In the genomic region with DNA sequence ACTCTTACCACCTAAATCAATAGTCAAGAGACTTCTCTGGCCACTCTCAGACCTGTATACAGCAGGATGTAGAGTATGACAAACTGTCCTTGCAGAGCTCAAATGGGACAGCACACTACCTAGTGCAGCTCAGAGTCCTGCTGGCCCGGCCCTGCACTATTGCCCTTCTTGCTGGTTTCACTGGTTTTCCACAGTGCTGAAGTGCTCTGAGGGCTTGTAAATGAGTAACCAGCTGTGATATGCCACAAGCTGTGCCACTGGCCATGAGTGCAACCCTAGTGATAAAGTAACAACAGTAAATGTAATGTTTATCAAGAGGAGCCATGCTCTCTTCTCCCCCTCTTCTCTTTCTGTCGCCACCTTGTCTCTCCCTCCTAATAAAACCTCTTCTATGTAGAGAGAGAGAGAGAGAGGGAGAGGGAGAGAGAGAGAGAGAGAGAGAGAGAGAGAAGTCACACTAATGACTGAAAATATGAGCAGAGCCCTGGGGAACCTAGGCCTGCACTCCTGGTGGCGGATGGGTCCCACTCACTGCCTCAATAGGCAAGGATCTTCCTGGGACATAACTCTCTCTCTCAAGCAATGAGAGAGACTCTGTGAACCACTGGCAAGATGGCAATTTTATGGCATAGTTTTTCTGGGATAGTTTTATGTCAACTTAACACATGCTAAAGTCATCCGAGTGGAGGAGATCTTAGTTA, we compare ENCODE assay signal across 10 mouse cellular contexts. TPM values are rescaled to one million over a fixed set of nuclear protein-coding genes. Genes with fewer than 3 reads are reported as not detected.
DNase-seq lines count a peak whose midpoint lies in the region; ATAC-seq and TF ChIP-seq lines count a peak whose summit lies in the region.
"Had no signal": no experiment of that assay in that cellular context is flagged by ENCODE, and none has a peak within 500 bp of the region (broad histone marks: within the 10 kb centered on the region; RNA-seq: fewer than 3 reads in every experiment).

No protein-coding gene starts in this region.

- H3K9ac ChIP-seq in lung, embryonic 16.5 days (ENCODE audit: low read length) = no peak overlapping the region
- no peak overlapping the region for H3K9ac ChIP-seq in liver, embryonic 15.5 days
- H3K9ac ChIP-seq in forebrain, postnatal 0 days = no peak overlapping the region
- H3K9ac ChIP-seq: limb, embryonic 12.5 days had no signal

- no peak overlapping the region for H3K4me2 ChIP-seq in lung, embryonic 16.5 days (ENCODE audit: low read depth, low read length)
- H3K4me2 ChIP-seq in liver, embryonic 15.5 days = no peak overlapping the region
- H3K4me2 ChIP-seq in forebrain, postnatal 0 days (ENCODE audit: low read depth) = no peak overlapping the region
- H3K4me2 ChIP-seq: limb, embryonic 12.5 days had no signal

- no peak for TF ChIP-seq CTCF in forebrain, postnatal 0 days (IDR thresholded peaks at IDR 0.05; ENCODE audit: low read depth)

- peaks cover 48% of the 10 kb centered on the region for H3K36me3 ChIP-seq in lung, embryonic 16.5 days (ENCODE audit: control insufficient read depth, insufficient read depth, low read length)
- peaks cover 96% of the 10 kb centered on the region for H3K36me3 ChIP-seq in liver, embryonic 15.5 days (replicated peaks)
- peaks cover 58% of the 10 kb centered on the region for H3K36me3 ChIP-seq in forebrain, postnatal 0 days (ENCODE audit: insufficient read depth)

- no peaks in the 10 kb centered on the region for H3K27me3 ChIP-seq in lung, embryonic 16.5 days (ENCODE audit: control insufficient read depth, insufficient read depth, low read depth, low read length)
- H3K27me3 ChIP-seq in liver, embryonic 15.5 days = no peaks in the 10 kb centered on the region
- H3K27me3 ChIP-seq in forebrain, postnatal 0 days (ENCODE audit: insufficient read depth, low read length) = no peaks in the 10 kb centered on the region
- H3K27me3 ChIP-seq: limb, embryonic 12.5 days had no signal

- H3K4me3 ChIP-seq in lung, embryonic 16.5 days (ENCODE audit: low read length) = no peak overlapping the region
- H3K4me3 ChIP-seq in liver, embryonic 15.5 days (replicated peaks) = no peak overlapping the region
- H3K4me3 ChIP-seq in forebrain, postnatal 0 days (ENCODE audit: low read depth, low read length) = no peak overlapping the region
- H3K4me3 ChIP-seq: limb, embryonic 12.5 days had no signal

- no peak overlapping the region for H3K27ac ChIP-seq in lung, embryonic 16.5 days (ENCODE audit: low read length)
- H3K27ac ChIP-seq in liver, embryonic 15.5 days (replicated peaks) = peak overlapping the region; percentile 61
- no peak overlapping the region for H3K27ac ChIP-seq in forebrain, postnatal 0 days (ENCODE audit: low read depth, low read length)
- H3K27ac ChIP-seq: limb, embryonic 12.5 days had no signal

- WGBS in lung, embryonic 16.5 days = 69% methylated on average over 4 of the region's 4 CpGs
- WGBS in liver, embryonic 15.5 days (ENCODE audit: insufficient replicate concordance) = 62% methylated on average over 4 of the region's 4 CpGs
- 90% methylated on average over 4 of the region's 4 CpGs for WGBS in forebrain, postnatal 0 days

- no peaks in the 10 kb centered on the region for H3K4me1 ChIP-seq in lung, embryonic 16.5 days (replicated peaks; ENCODE audit: control insufficient read depth, insufficient read depth, low read length)
- no peaks in the 10 kb centered on the region for H3K4me1 ChIP-seq in liver, embryonic 15.5 days (replicated peaks)
- H3K4me1 ChIP-seq in forebrain, postnatal 0 days (ENCODE audit: insufficient read depth) = no peaks in the 10 kb centered on the region
- H3K4me1 ChIP-seq: limb, embryonic 12.5 days had no signal

- no peak for DNase-seq in lung, postnatal 14 days
- peak; percentile 48 for DNase-seq in kidney, postnatal 10 days
- peak; percentile 39 for DNase-seq in yolk sac, embryonic 10.5 days (ENCODE audit: low spot score)
- no peak for DNase-seq in left cerebral cortex, adult 9 months (ENCODE audit: low spot score in 2 of 2)
- DNase-seq in forebrain, postnatal 0 days = no peak
- DNase-seq: adrenal gland, postnatal 25 days had no signal

- ATAC-seq in lung, embryonic 16.5 days (ENCODE audit: low read depth) = peak; percentile 47; the same call in 1 of the 2 replicates
- ATAC-seq in liver, embryonic 15.5 days (ENCODE audit: insufficient read depth) = peak; percentile 78
- no peak for ATAC-seq in megakaryocyte, adult 5-6 weeks (ENCODE audit: poor library complexity, severe bottlenecking)
- no peak for ATAC-seq in forebrain, postnatal 0 days

- H3K9me3 ChIP-seq in lung, embryonic 16.5 days (ENCODE audit: control insufficient read depth, low read length) = no peaks in the 10 kb centered on the region
- no peaks in the 10 kb centered on the region for H3K9me3 ChIP-seq in liver, embryonic 15.5 days (replicated peaks)
- no peaks in the 10 kb centered on the region for H3K9me3 ChIP-seq in forebrain, postnatal 0 days (ENCODE audit: low read length)
- H3K9me3 ChIP-seq: limb, embryonic 12.5 days had no signal

RNA-seq across cellular contexts. Expression of gene Phf2, which starts 19.5 kb away (rescaled TPM):
- polyA plus RNA-seq in lung, embryonic 16.5 days (2015; fragmentation: Nextera tagmentation; extraction: Ambion mirVana) = 7.2 and 7.3 TPM in 2 replicates
- polyA plus RNA-seq in liver, embryonic 15.5 days (2015; fragmentation: Nextera tagmentation; extraction: Ambion mirVana) = 1.7 and 2.0 TPM in 2 replicates
- 24.8 and 26.8 TPM in 2 replicates for total RNA-seq in megakaryocyte, adult 5-6 weeks (2015)
- 9.9 and 15.3 TPM in 2 replicates for total RNA-seq in megakaryocyte, adult 5-6 weeks (2017)
- total RNA-seq in forebrain, postnatal 0 days (2014; rRNA removed) = 21.5 and 30.3 TPM in 2 replicates
- 3.7 and 4.7 TPM in 2 replicates for polyA plus RNA-seq in forebrain, postnatal 0 days (2015; fragmentation: Nextera tagmentation; extraction: Ambion mirVana)

Comparison
In these comparisons a context has a peak if more than half of its experiments do, and no peak if none do; other contexts are left out.
1. ATAC-seq: peak in lung, embryonic 16.5 days (single experiment) and liver, embryonic 15.5 days (single experiment); none in megakaryocyte, adult 5-6 weeks (single experiment) and forebrain, postnatal 0 days (single experiment).
2. DNase-seq: peak in kidney, postnatal 10 days (single experiment) and yolk sac, embryonic 10.5 days (single experiment); none in lung, postnatal 14 days (single experiment), left cerebral cortex, adult 9 months (0 of 2) and forebrain, postnatal 0 days (single experiment).